9 mouse cellular contexts compared by ENCODE assay signal in the genomic region with DNA sequence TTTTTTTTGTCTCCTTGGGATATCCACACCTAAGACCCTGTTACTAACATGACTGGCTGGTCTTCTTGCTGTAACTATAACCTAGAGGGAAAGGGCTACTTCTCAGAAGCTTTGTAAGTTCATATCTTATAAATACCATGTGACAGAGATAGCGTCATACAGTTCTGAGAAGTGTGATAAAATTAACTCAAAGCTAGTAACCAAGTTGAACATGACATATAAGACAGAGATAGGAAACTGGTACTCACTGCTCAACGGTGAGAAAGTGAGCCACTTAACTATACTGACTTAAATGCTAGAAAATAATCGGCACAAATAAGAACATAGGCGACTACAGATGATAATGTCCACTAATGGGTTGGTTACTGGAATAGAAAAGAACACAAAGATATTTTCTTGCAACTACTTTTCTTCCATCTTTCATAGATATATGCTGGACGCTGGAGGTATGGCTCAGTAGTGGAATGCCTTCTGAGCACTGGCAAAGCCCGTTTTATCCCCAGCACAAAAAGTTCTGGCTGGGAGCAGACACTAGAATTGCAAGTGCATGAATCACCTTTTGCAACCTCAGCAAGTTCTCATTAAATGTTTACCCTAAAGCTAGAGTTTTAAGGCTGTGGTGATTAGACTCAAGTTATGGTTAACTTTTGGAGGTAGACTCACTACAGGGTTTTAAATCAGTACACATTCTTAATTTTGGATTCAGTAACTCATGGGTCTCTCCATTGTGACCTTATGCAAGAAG. TPM values are rescaled to one million over a fixed set of nuclear protein-coding genes. Genes with fewer than 3 reads are reported as not detected.
DNase-seq lines count a peak whose midpoint lies in the region; ATAC-seq and TF ChIP-seq lines count a peak whose summit lies in the region.
"Had no signal": no experiment of that assay in that cellular context is flagged by ENCODE, and none has a peak within 500 bp of the region (broad histone marks: within the 10 kb centered on the region; RNA-seq: fewer than 3 reads in every experiment).

No protein-coding gene starts in this region.

- 0 out of 2 replicates have a peak, but pooled peaks cover 13% of the 10 kb centered on the region for H3K4me1 ChIP-seq in kidney, embryonic 14.5 days (ENCODE audit: control insufficient read depth, insufficient read depth, low read length)
- H3K4me1 ChIP-seq in bone marrow macrophage, adult 2 months (ENCODE audit: control insufficient read depth, insufficient read depth, low read length), result peaks cover 22% of the 10 kb centered on the region
- peaks cover 18% of the 10 kb centered on the region for H3K4me1 ChIP-seq in midbrain, embryonic 16.5 days (ENCODE audit: control insufficient read depth, insufficient read depth, low read length)

- H3K36me3 ChIP-seq in kidney, embryonic 14.5 days (ENCODE audit: control insufficient read depth, insufficient read depth, low read length), result peaks cover 30% of the 10 kb centered on the region
- H3K36me3 ChIP-seq in midbrain, embryonic 16.5 days (ENCODE audit: control insufficient read depth, insufficient read depth, low read length), result peaks cover 7% of the 10 kb centered on the region; the same call in 1 of the 2 replicates

- H3K4me3 ChIP-seq in kidney, embryonic 14.5 days (ENCODE audit: low read length), result peak overlapping the region; percentile 86
- H3K4me3 ChIP-seq in bone marrow macrophage, adult 2 months (ENCODE audit: insufficient read depth, low read length), result peak overlapping the region; percentile 91
- no peak overlapping the region for H3K4me3 ChIP-seq in midbrain, embryonic 16.5 days (ENCODE audit: low read depth, low read length)

- no peaks in the 10 kb centered on the region for H3K9me3 ChIP-seq in kidney, embryonic 14.5 days (ENCODE audit: control insufficient read depth, low read length)
- no peaks in the 10 kb centered on the region for H3K9me3 ChIP-seq in midbrain, embryonic 16.5 days (replicated peaks; ENCODE audit: control insufficient read depth, low read length, poor library complexity, severe bottlenecking)

- H3K9ac ChIP-seq in kidney, embryonic 14.5 days (ENCODE audit: low read depth, low read length), result no peak overlapping the region
- H3K9ac ChIP-seq in midbrain, embryonic 16.5 days (ENCODE audit: low read depth, low read length), result no peak overlapping the region

- peak overlapping the region; percentile 69 for H3K4me2 ChIP-seq in kidney, embryonic 14.5 days (replicated peaks; ENCODE audit: low read depth, low read length)
- H3K4me2 ChIP-seq in midbrain, embryonic 16.5 days (ENCODE audit: low read length), result peak overlapping the region; percentile 80

- no peak for TF ChIP-seq CTCF in bone marrow macrophage, adult 2 months (IDR thresholded peaks at IDR 0.05; ENCODE audit: low read depth, low read length)

- ATAC-seq in kidney, embryonic 14.5 days (ENCODE audit: low FRiP score, low TSS enrichment), result no peak
- no peak for ATAC-seq in midbrain, embryonic 16.5 days

- no peaks in the 10 kb centered on the region for H3K27me3 ChIP-seq in kidney, embryonic 14.5 days (ENCODE audit: control insufficient read depth, insufficient read depth, low read length)
- no peaks in the 10 kb centered on the region for H3K27me3 ChIP-seq in midbrain, embryonic 16.5 days (ENCODE audit: control insufficient read depth, insufficient read depth, low read depth, low read length)

- 87% methylated on average over 6 of the region's 6 CpGs for WGBS in kidney, embryonic 14.5 days
- WGBS in midbrain, embryonic 16.5 days, result 86% methylated on average over 6 of the region's 6 CpGs

- no peak for TF ChIP-seq POLR2A in bone marrow macrophage, adult 2 months (IDR thresholded peaks at IDR 0.05; ENCODE audit: borderline replicate concordance, low read depth, low read length)

- no peak overlapping the region for H3K27ac ChIP-seq in kidney, embryonic 14.5 days (ENCODE audit: low read depth, low read length)
- H3K27ac ChIP-seq in bone marrow macrophage, adult 2 months (ENCODE audit: insufficient read depth, low read depth, low read length), result peak overlapping the region; percentile 93; the same call in 1 of the 2 replicates
- no peak overlapping the region for H3K27ac ChIP-seq in midbrain, embryonic 16.5 days (ENCODE audit: low read length)

- DNase-seq in kidney, postnatal 14 days, result no peak
- DNase-seq in induced T-regulatory cell, adult 2 months (ENCODE audit: low read depth), result peak; percentile 30
- no peak for DNase-seq in natural killer cell, adult 2 months (ENCODE audit: low spot score in 2 of 2)
- DNase-seq in spleen, adult 12 weeks (ENCODE audit: low spot score), result no peak
- no peak for DNase-seq in right cerebral cortex, postnatal 36 days (ENCODE audit: low spot score in 2 of 2)
- DNase-seq: lung, adult 18-20 months had no signal

RNA-seq across cellular contexts. Expression of a gene that starts 1.4 kb away (rescaled TPM):
- 13.1 and 19.1 TPM in 2 replicates for polyA plus RNA-seq in kidney, embryonic 14.5 days (2014; fragmentation: Nextera tagmentation; extraction: Ambion mirVana)
- polyA plus RNA-seq in bone marrow macrophage, adult 2 months (2012; ENCODE audit: insufficient read depth, insufficient read length, missing spikeins), result 46.6 and 52.4 TPM in 2 replicates
- polyA plus RNA-seq in midbrain, embryonic 16.5 days (2015; fragmentation: Nextera tagmentation; extraction: Ambion mirVana), result 9.1 and 10.2 TPM in 2 replicates

RNA-seq across cellular contexts. Expression of a gene that starts 36.9 kb away (rescaled TPM):
- polyA plus RNA-seq in kidney, embryonic 14.5 days (2014; fragmentation: Nextera tagmentation; extraction: Ambion mirVana), result 314 and 356 TPM in 2 replicates
- polyA plus RNA-seq in bone marrow macrophage, adult 2 months (2012; ENCODE audit: insufficient read depth, insufficient read length, missing spikeins), result 291 and 303 TPM in 2 replicates
- polyA plus RNA-seq in midbrain, embryonic 16.5 days (2015; fragmentation: Nextera tagmentation; extraction: Ambion mirVana), result 178 and 184 TPM in 2 replicates

RNA-seq across cellular contexts. Expression of a gene that starts 49.3 kb away (rescaled TPM):
- polyA plus RNA-seq in kidney, embryonic 14.5 days (2014; fragmentation: Nextera tagmentation; extraction: Ambion mirVana), result 2.0 and 3.2 TPM in 2 replicates
- polyA plus RNA-seq in bone marrow macrophage, adult 2 months (2012; ENCODE audit: insufficient read depth, insufficient read length, missing spikeins), result not detected in 2 replicates
- polyA plus RNA-seq in midbrain, embryonic 16.5 days (2015; fragmentation: Nextera tagmentation; extraction: Ambion mirVana), result 2.2 and 2.4 TPM in 2 replicates

RNA-seq across cellular contexts. Expression of a gene that starts 49.5 kb away (rescaled TPM):
- 57.7 and 89.4 TPM in 2 replicates for polyA plus RNA-seq in kidney, embryonic 14.5 days (2014; fragmentation: Nextera tagmentation; extraction: Ambion mirVana)
- polyA plus RNA-seq in bone marrow macrophage, adult 2 months (2012; ENCODE audit: insufficient read depth, insufficient read length, missing spikeins), result 23.5 and 24.0 TPM in 2 replicates
- polyA plus RNA-seq in midbrain, embryonic 16.5 days (2015; fragmentation: Nextera tagmentation; extraction: Ambion mirVana), result 48.4 and 50.2 TPM in 2 replicates
